Mouse (Mus musculus) embryonic facial prominence, embryonic 12.5 days (tissue): ENCODE results near the gene Ppp1r9b. TPM values are rescaled to one million over a fixed set of nuclear protein-coding genes. Genes with fewer than 3 reads are reported as not detected.
"Not testable (repeated sequence)": the region's sequence is repeated elsewhere in the genome, so short reads cannot be mapped to it uniquely, and the experiment has no call there.

Source experiments
- ATAC-seq: fragments of 200-750 bp; cut with Nextera tagmentation; 2 replicates; pipeline ENCODE4 v1.8.0; 2017; ENCODE audit not compliant: insufficient number of reproducible peaks, insufficient read depth, low FRiP score, low TSS enrichment
- H3K27ac ChIP-seq: fragments of 300-500 bp; sonication (generic); 2 replicates; pipeline ENCODE4 v1.5.1; 2016; ENCODE audit warnings: mild to moderate bottlenecking
- H3K27me3 ChIP-seq: fragments of 300-500 bp; sonication (generic); 2 replicates; pipeline ENCODE4 v1.6.1; 2016; ENCODE audit warnings: mild to moderate bottlenecking, moderate library complexity
- H3K36me3 ChIP-seq: fragments of 300-500 bp; sonication (generic); 2 replicates; pipeline ENCODE4 v1.6.1; 2016; ENCODE audit warnings: mild to moderate bottlenecking
- H3K4me1 ChIP-seq: fragments of 300-500 bp; sonication (generic); 2 replicates; pipeline ENCODE4 v1.6.1; 2016
- H3K4me2 ChIP-seq: fragments of 300-500 bp; sonication (generic); replicated peaks from 2 replicates; pipeline ENCODE4 v1.6.1; 2016; ENCODE audit warnings: mild to moderate bottlenecking, moderate library complexity
- H3K4me3 ChIP-seq: fragments of 300-500 bp; sonication (generic); 2 replicates; pipeline ENCODE4 v1.5.1; 2016; ENCODE audit warnings: mild to moderate bottlenecking
- H3K9ac ChIP-seq: fragments of 300-500 bp; sonication (generic); 2 replicates; pipeline ENCODE4 v1.6.1; 2016; ENCODE audit warnings: mild to moderate bottlenecking, moderate library complexity
- H3K9me3 ChIP-seq: fragments of 300-500 bp; sonication (generic); 2 replicates; pipeline ENCODE4 v1.6.1; 2016; ENCODE audit warnings: mild to moderate bottlenecking, moderate library complexity
- WGBS: fragments of 180-500 bp; shearing (Covaris S2); methylation state at CpG from one replicate; pipeline ENCODE4 v1.1.7; 2016; 5-methylcytosine and 5-hydroxymethylcytosine counted together
- polyA plus RNA-seq: library from polyadenylated mRNA; unstranded; fragments of >200 nt; fragmentation: Nextera tagmentation; extraction: Ambion mirVana; gene quantifications from 2 replicates; pipeline ENCODE4 v1.2.1, GENCODE M21; 2016

Ppp1r9b gene
- polyA plus RNA-seq, 1 experiment from 2014 or later = 14.4 TPM

GRCm38 (mm10) chr11:95009629-95010014 is 18.8 kb downstream of the Ppp1r9b start, which contains the start of gene Samd14:
Samd14 (plus strand) TSS chr11:95009879.
- H3K9me3 ChIP-seq = no peaks in the 10 kb centered on the region

DNA sequence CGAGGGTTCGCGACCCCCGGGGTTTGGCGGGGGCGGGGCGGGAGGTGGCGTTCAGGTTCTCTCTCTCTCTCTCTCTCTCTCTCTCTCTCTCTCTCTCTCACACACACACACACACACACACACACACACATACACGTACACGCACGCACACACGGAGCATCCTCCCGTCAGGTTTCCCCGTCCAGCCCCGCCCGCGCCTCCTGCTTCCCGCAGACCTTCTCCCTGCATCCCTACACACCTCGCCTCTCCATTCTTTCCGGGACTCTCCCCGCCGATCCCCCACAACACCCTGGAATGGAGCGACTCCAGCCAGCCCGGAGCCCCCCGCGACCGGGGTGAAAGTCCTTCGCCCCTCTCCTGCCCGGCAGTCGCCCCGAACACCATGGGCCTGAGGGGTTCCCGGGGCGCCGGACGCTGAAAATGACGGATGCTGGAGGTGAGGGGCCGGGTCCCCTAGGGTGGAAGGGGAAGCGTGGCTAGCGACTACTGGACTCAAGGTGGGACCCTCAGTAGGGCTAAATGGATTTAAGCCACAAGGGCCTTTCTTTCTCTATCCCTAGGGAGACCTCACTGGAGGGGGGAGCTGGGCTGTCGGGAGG is 19.4 kb downstream of the Ppp1r9b start:
- Histone ChIP-seq H3K4me1 (peaks cover 57% of the 10 kb centered on the region), H3K9me3 (no peaks in the 10 kb centered on the region), H3K4me3 (peak overlapping the region; percentile 72), H3K4me2 (peak overlapping the region; percentile 78), H3K27me3 (no peaks in the 10 kb centered on the region), H3K27ac (peak overlapping the region; percentile 96), H3K36me3 (peaks cover 23% of the 10 kb centered on the region), H3K9ac (peak overlapping the region; percentile 96)
- 0 out of 2 replicates have a peak, but pooled peaks have one; percentile 7 for ATAC-seq
- under 1% methylated on average over 32 of the region's 40 CpGs for WGBS

More at GRCm38 (mm10) chr11:95009629-95010014, 18.8 kb downstream of the Ppp1r9b start, which contains the start of gene Samd14:
- Histone ChIP-seq H3K27me3 (no peaks in the 10 kb centered on the region), H3K9ac (peak within 1 kb of the TSS; percentile 96), H3K27ac (peak within 1 kb of the TSS; percentile 96), H3K36me3 (peaks cover 23% of the 10 kb centered on the region), H3K4me1 (peaks cover 57% of the 10 kb centered on the region), H3K4me2 (peak within 1 kb of the TSS; percentile 78), H3K4me3 (peak within 1 kb of the TSS; percentile 72)
- ATAC-seq = peak; percentile 53
- under 1% methylated on average over 31 of the region's 32 CpGs for WGBS

DNA sequence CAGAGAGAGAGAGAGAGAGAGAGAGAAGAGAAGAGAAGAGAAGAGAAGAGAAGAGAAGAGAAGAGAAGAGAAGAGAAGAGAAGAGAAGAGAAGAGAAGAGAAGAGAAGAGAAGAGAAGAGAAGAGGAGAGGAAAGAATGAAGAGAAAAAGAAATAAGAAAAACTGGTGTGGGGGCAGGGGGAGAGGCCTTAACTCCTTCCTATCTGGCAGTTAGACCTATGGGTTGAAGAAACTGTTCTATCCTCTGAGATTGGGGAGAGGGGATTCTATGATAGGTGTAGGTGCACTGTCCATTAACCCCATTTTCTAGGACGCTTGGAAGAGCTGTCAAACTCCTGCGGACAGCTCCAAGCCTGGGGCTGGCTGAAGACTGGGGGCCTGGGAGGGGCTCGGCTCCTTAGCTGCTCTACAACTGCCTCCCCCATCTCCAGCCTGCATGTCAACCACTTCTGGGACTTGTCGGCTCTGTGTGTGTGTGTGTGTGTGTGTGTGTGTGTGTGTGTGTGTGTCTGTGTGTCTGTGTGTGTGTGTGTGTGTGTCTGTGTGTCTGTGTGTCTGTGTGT is 20.1 kb downstream of the Ppp1r9b start:
- WGBS = 3% methylated on average over 4 of the region's 4 CpGs
- ATAC-seq = not testable (repeated sequence)
- peak overlapping the region; percentile 96; the same call in 1 of the 2 replicates for H3K27ac ChIP-seq

GRCm38 (mm10) chr11:95011416-95011815 is 20.6 kb downstream of the Ppp1r9b start:
- peaks cover 28% of the 10 kb centered on the region for H3K36me3 ChIP-seq
- peak overlapping the region; percentile 96 for H3K9ac ChIP-seq
- no peaks in the 10 kb centered on the region for H3K27me3 ChIP-seq
- H3K4me2 ChIP-seq = peak overlapping the region; percentile 78
- peaks cover 49% of the 10 kb centered on the region for H3K4me1 ChIP-seq
- H3K9me3 ChIP-seq = no peaks in the 10 kb centered on the region
- peak overlapping the region; percentile 72 for H3K4me3 ChIP-seq
- no peak for ATAC-seq
- H3K27ac ChIP-seq = peak overlapping the region; percentile 54; the same call in 1 of the 2 replicates
- WGBS = 31% methylated on average over 1 of the region's 1 CpGs

More for the DNA sequence above, 20.1 kb downstream of the Ppp1r9b start:
- H3K4me2 ChIP-seq = peak overlapping the region; percentile 78
- not testable (repeated sequence) for H3K27me3 ChIP-seq, H3K9me3 ChIP-seq
- H3K36me3 ChIP-seq = peaks cover 24% of the 10 kb centered on the region
- H3K9ac ChIP-seq = peak overlapping the region; percentile 96
- H3K4me1 ChIP-seq = peaks cover 54% of the 10 kb centered on the region
- H3K4me3 ChIP-seq = peak overlapping the region; percentile 72

GRCm38 (mm10) chr11:95012075-95012474 is 21.2 kb downstream of the Ppp1r9b start:
- Histone ChIP-seq H3K27me3 (no peaks in the 10 kb centered on the region), H3K36me3 (peaks cover 34% of the 10 kb centered on the region), H3K4me2 (peak overlapping the region; percentile 78), H3K27ac (0 out of 2 replicates have a peak overlapping the region, but pooled peaks have one; percentile 54), H3K9ac (peak overlapping the region; percentile 96), H3K4me3 (peak overlapping the region; percentile 72), H3K9me3 (no peaks in the 10 kb centered on the region), H3K4me1 (peaks cover 43% of the 10 kb centered on the region)
- no peak for ATAC-seq
- 66% methylated on average over 3 of the region's 3 CpGs for WGBS

- H3K4me3 ChIP-seq = peak overlapping the region; percentile 72; the same call in 1 of the 2 replicates
- no peak for ATAC-seq
- no peak overlapping the region for H3K9ac ChIP-seq
- peak overlapping the region; percentile 78 for H3K4me2 ChIP-seq
- H3K4me1 ChIP-seq = peaks cover 39% of the 10 kb centered on the region
- peaks cover 37% of the 10 kb centered on the region for H3K36me3 ChIP-seq
- H3K27me3 ChIP-seq = no peaks in the 10 kb centered on the region
- WGBS = 31% methylated on average over 3 of the region's 3 CpGs
- H3K27ac ChIP-seq = 0 out of 2 replicates have a peak overlapping the region, but pooled peaks have one; percentile 20
- no peaks in the 10 kb centered on the region for H3K9me3 ChIP-seq
Observed at GRCm38 (mm10) chr11:95012487-95012886, 21.7 kb downstream of the Ppp1r9b start.

GRCm38 (mm10) chr11:95015484-95015883 is 24.6 kb downstream of the Ppp1r9b start:
- 75% methylated on average over 3 of the region's 3 CpGs for WGBS
- H3K27ac ChIP-seq = no peak overlapping the region
- H3K4me2 ChIP-seq = no peak overlapping the region
- peaks cover 62% of the 10 kb centered on the region for H3K36me3 ChIP-seq
- H3K9ac ChIP-seq = no peak overlapping the region
- H3K4me1 ChIP-seq = peaks cover 27% of the 10 kb centered on the region
- no peak overlapping the region for H3K4me3 ChIP-seq
- ATAC-seq = no peak
- H3K9me3 ChIP-seq = no peaks in the 10 kb centered on the region
- H3K27me3 ChIP-seq = no peaks in the 10 kb centered on the region

- H3K9me3 ChIP-seq = no peaks in the 10 kb centered on the region
- H3K36me3 ChIP-seq = peaks cover 80% of the 10 kb centered on the region
- WGBS = 84% methylated on average over 10 of the region's 10 CpGs
- no peak overlapping the region for H3K4me2 ChIP-seq
- no peaks in the 10 kb centered on the region for H3K4me1 ChIP-seq
- no peak overlapping the region for H3K9ac ChIP-seq
- H3K4me3 ChIP-seq = no peak overlapping the region
- ATAC-seq = no peak
- no peak overlapping the region for H3K27ac ChIP-seq
- no peaks in the 10 kb centered on the region for H3K27me3 ChIP-seq
Observed at GRCm38 (mm10) chr11:95022237-95022992, 31.6 kb downstream of the Ppp1r9b start.

- no peaks in the 10 kb centered on the region for H3K4me1 ChIP-seq
- H3K36me3 ChIP-seq = peaks cover 76% of the 10 kb centered on the region
- ATAC-seq = no peak
- H3K9me3 ChIP-seq = no peaks in the 10 kb centered on the region
- H3K27ac ChIP-seq = no peak overlapping the region
- H3K4me3 ChIP-seq = no peak overlapping the region
- H3K4me2 ChIP-seq = no peak overlapping the region
- 94% methylated on average over 9 of the region's 9 CpGs for WGBS
- no peak overlapping the region for H3K9ac ChIP-seq
- no peaks in the 10 kb centered on the region for H3K27me3 ChIP-seq
Observed at GRCm38 (mm10) chr11:95023481-95023880, 32.6 kb downstream of the Ppp1r9b start.

GRCm38 (mm10) chr11:95024439-95025184 is 33.8 kb downstream of the Ppp1r9b start:
- H3K9ac ChIP-seq = no peak overlapping the region
- no peaks in the 10 kb centered on the region for H3K27me3 ChIP-seq
- H3K4me3 ChIP-seq = no peak overlapping the region
- peak overlapping the region; percentile 20; the same call in 1 of the 2 replicates for H3K27ac ChIP-seq
- no peaks in the 10 kb centered on the region for H3K4me1 ChIP-seq
- no peak for ATAC-seq
- peaks cover 64% of the 10 kb centered on the region for H3K36me3 ChIP-seq
- no peak overlapping the region for H3K4me2 ChIP-seq
- no peaks in the 10 kb centered on the region for H3K9me3 ChIP-seq
- WGBS = 75% methylated on average over 29 of the region's 29 CpGs
